Mouse (Mus musculus): ENCODE data around the gene Cyp4f13. TPM values are rescaled to one million over a fixed set of nuclear protein-coding genes. Genes with fewer than 3 reads are reported as not detected.
A peak's percentile ranks its signal among the peaks of the same experiment; 100 is the strongest.

Gene Cyp4f13
- polyA plus RNA-seq, 1 experiment from 2014 or later: 10.1 TPM

DNA sequence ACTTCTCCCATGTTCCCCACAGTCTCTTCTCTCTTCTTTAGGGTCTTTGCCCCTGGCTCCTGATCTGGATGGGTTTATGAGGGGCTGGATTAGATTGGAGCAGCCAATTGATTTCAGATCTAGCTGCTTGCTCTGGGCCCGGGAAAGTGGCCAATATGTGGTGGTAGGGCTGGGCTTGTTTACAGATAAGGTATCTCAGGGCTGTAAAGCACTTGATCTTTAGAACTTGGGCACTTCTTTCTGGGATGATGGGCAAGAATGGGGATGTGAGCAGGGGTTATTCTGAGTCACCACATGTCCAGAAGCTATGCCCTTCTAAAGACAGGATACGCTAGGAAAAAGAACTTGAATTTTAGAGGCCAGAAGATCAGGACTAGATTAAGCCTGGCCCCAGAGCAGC, 28.1 kb downstream of the Cyp4f13 start:
- Histone ChIP-seq H3K4me2 (replicated peaks) (no peak overlapping the region), H3K27me3 (ENCODE audit: control insufficient read depth, insufficient read depth, low read length) (no peaks in the 10 kb centered on the region), H3K4me3 (replicated peaks; ENCODE audit: low read length) (no peak overlapping the region), H3K36me3 (replicated peaks; ENCODE audit: control insufficient read depth, insufficient read depth) (no peaks in the 10 kb centered on the region), H3K4me1 (replicated peaks; ENCODE audit: control insufficient read depth, insufficient read depth, low read length) (no peaks in the 10 kb centered on the region), H3K27ac (no peak overlapping the region), H3K9me3 (ENCODE audit: control insufficient read depth, low read length) (peaks cover 14% of the 10 kb centered on the region; the same call in 1 of the 2 replicates), H3K9ac (no peak overlapping the region)
- ATAC-seq (ENCODE audit: low FRiP score) (no peak), DNase-seq (ENCODE audit: low spot score) (no peak)
- 86% methylated on average over 2 of the region's 2 CpGs for WGBS

DNA sequence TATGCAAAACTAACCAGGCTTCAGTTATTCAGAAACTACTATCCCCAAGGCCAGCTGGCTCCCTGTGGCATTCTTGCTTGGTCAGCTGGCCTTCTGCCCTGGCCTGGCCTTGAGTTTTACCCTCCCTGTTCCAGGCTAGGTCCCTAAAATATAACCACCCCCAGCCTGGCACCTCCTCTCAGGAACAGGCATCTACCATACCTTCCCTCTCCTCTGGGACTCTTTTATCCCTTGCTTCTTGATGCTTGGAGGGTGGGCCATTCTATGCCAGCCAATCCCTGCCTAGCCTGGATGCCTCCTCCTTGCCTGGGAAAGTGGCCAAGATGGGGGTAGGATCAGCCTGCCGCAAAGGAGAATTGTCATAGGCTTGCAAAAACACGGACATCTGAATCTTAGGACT, 30.1 kb downstream of the Cyp4f13 start, which contains the start of gene Cyp4f14:
Gene Cyp4f14 (minus strand): TSS at position 212 of the 400 bp plus-strand sequence.
- 59% methylated on average over 2 of the region's 2 CpGs for WGBS
- no peak for ATAC-seq (ENCODE audit: low FRiP score)

DNA sequence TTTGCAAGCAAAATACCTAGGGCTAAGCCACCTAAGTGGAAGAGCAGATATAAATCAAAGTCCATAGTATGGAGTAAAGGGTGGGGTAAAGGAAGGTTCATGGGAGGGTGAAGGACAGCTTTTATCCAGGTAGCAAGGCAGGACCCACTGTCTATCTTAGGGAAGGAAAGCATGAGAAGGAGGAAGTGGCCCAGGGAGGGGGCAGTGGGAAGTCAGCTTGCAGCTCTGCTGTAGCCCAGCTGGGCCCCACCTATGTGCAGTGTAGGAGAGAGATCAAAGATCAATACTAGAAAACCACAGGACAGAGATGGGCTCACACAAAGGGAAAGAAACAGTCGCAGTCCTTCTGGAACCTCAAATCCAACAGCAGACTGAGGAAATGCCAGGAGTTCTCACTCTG, 31.1 kb downstream of the Cyp4f13 start:
- H3K4me3 ChIP-seq (replicated peaks; ENCODE audit: low read length): no peak overlapping the region
- WGBS: 76% methylated on average over 1 of the region's 1 CpGs
- no peak overlapping the region for H3K27ac ChIP-seq
- peaks cover 8% of the 10 kb centered on the region; the same call in 1 of the 2 replicates for H3K9me3 ChIP-seq (ENCODE audit: control insufficient read depth, low read length)
- H3K27me3 ChIP-seq (ENCODE audit: control insufficient read depth, insufficient read depth, low read length): no peaks in the 10 kb centered on the region
- DNase-seq (ENCODE audit: low spot score) (no peak), ATAC-seq (ENCODE audit: low FRiP score) (no peak)
- no peaks in the 10 kb centered on the region for H3K36me3 ChIP-seq (replicated peaks; ENCODE audit: control insufficient read depth, insufficient read depth)
- H3K4me1 ChIP-seq (replicated peaks; ENCODE audit: control insufficient read depth, insufficient read depth, low read length): no peaks in the 10 kb centered on the region
- H3K4me2 ChIP-seq (replicated peaks): no peak overlapping the region
- H3K9ac ChIP-seq: no peak overlapping the region

More for the DNA sequence above, 30.1 kb downstream of the Cyp4f13 start, which contains the start of gene Cyp4f14:
- no peak within 1 kb of the TSS for H3K4me2 ChIP-seq (replicated peaks)
- no peak within 1 kb of the TSS for H3K9ac ChIP-seq
- H3K9me3 ChIP-seq (ENCODE audit: control insufficient read depth, low read length): peaks cover 14% of the 10 kb centered on the region; the same call in 1 of the 2 replicates
- no peak within 1 kb of the TSS for H3K4me3 ChIP-seq (replicated peaks; ENCODE audit: low read length)
- no peaks in the 10 kb centered on the region for H3K27me3 ChIP-seq (ENCODE audit: control insufficient read depth, insufficient read depth, low read length)
- no peak within 1 kb of the TSS for H3K27ac ChIP-seq
- H3K4me1 ChIP-seq (replicated peaks; ENCODE audit: control insufficient read depth, insufficient read depth, low read length): no peaks in the 10 kb centered on the region
- no peaks in the 10 kb centered on the region for H3K36me3 ChIP-seq (replicated peaks; ENCODE audit: control insufficient read depth, insufficient read depth)
- DNase-seq (ENCODE audit: low spot score): no peak

DNA sequence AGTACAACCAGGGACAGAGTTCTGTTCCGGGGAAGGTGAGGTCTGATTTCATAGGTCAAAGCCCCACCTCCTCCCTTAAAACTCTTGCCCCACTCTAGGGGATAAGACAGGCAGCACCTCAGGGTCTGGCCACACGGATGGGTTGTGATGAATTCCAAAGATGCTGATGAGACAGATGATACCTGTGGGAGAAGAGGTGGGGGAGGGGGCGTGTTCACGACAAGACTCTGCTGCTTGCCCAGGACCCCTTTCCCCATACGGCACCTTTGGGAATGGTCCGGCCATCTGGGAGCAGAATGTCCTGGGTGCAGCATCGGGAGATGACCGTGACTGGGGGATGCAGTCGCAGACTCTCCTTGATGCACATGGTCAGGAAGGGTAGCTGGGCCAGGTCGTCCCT, 41.0 kb downstream of the Cyp4f13 start:
- H3K9ac ChIP-seq: no peak overlapping the region
- H3K36me3 ChIP-seq (replicated peaks; ENCODE audit: control insufficient read depth, insufficient read depth): no peaks in the 10 kb centered on the region
- DNase-seq (ENCODE audit: low spot score) (no peak), ATAC-seq (ENCODE audit: low FRiP score) (no peak)
- H3K27ac ChIP-seq: no peak overlapping the region
- no peaks in the 10 kb centered on the region for H3K9me3 ChIP-seq (ENCODE audit: control insufficient read depth, low read length)
- WGBS: 83% methylated on average over 10 of the region's 10 CpGs
- H3K27me3 ChIP-seq (ENCODE audit: control insufficient read depth, insufficient read depth, low read length): peaks cover 3% of the 10 kb centered on the region; the same call in 1 of the 2 replicates
- H3K4me3 ChIP-seq (replicated peaks; ENCODE audit: low read length): no peak overlapping the region
- no peaks in the 10 kb centered on the region for H3K4me1 ChIP-seq (replicated peaks; ENCODE audit: control insufficient read depth, insufficient read depth, low read length)
- no peak overlapping the region for H3K4me2 ChIP-seq (replicated peaks)

DNA sequence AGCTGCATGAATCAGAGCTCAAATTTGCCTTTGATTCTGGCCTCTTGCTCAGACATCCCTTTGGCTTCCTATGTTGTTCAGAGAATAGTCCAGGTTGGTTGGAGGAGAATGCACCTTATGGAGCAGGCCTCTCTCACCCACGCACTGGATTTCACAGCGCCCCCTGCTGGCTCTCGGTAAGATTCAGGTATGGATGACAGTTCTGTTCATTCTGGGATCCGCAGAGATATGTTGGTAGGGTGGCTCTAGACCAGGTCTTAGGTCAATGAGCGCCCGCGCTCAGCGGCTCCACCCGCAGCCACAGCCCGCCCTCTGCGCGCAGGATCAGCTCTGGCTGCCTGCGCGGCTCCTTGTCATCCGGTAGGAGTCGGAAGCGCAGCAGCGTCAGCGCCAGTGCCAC, 42.0 kb downstream of the Cyp4f13 start:
- WGBS: 14% methylated on average over 19 of the region's 19 CpGs
- ATAC-seq (ENCODE audit: low FRiP score): 0 out of 2 replicates have a peak, but pooled peaks have one; percentile 48
- peaks cover 3% of the 10 kb centered on the region; the same call in 1 of the 2 replicates for H3K27me3 ChIP-seq (ENCODE audit: control insufficient read depth, insufficient read depth, low read length)

DNA sequence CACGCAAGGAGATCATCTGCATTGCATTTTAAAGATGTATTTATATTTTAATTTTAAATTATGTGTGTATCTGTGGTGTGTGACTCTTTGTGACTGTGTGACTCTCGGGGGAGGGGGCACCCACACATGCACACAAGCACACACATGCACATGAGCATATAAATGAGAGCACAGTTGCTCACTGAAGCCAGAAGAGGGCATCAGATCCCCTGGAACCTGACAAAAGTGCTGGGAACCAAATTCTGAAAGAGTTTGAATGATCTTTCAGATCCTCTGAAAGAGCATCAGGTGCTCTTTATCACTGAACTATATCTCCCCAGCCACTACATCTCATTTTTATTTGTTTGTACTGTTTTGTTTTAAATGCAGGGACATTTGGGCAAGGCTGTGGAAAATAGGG, 42.8 kb downstream of the Cyp4f13 start:
- WGBS: 75% methylated on average over 2 of the region's 2 CpGs
- H3K4me1 ChIP-seq (replicated peaks; ENCODE audit: control insufficient read depth, insufficient read depth, low read length): no peaks in the 10 kb centered on the region
- H3K36me3 ChIP-seq (replicated peaks; ENCODE audit: control insufficient read depth, insufficient read depth): no peaks in the 10 kb centered on the region
- no peak for ATAC-seq (ENCODE audit: low FRiP score)
- no peak overlapping the region for H3K9ac ChIP-seq
- H3K4me3 ChIP-seq (replicated peaks; ENCODE audit: low read length): no peak overlapping the region
- H3K27me3 ChIP-seq (ENCODE audit: control insufficient read depth, insufficient read depth, low read length): peaks cover 3% of the 10 kb centered on the region; the same call in 1 of the 2 replicates
- H3K9me3 ChIP-seq (ENCODE audit: control insufficient read depth, low read length): no peaks in the 10 kb centered on the region
- H3K4me2 ChIP-seq (replicated peaks): no peak overlapping the region
- peak; percentile 29 for DNase-seq (ENCODE audit: low spot score)
- H3K27ac ChIP-seq: no peak overlapping the region

More for the DNA sequence above, 42.0 kb downstream of the Cyp4f13 start:
- no peaks in the 10 kb centered on the region for H3K36me3 ChIP-seq (replicated peaks; ENCODE audit: control insufficient read depth, insufficient read depth)
- peak; percentile 72 for DNase-seq (ENCODE audit: low spot score)
- peak overlapping the region; percentile 19 for H3K4me3 ChIP-seq (replicated peaks; ENCODE audit: low read length)
- no peaks in the 10 kb centered on the region for H3K4me1 ChIP-seq (replicated peaks; ENCODE audit: control insufficient read depth, insufficient read depth, low read length)
- no peaks in the 10 kb centered on the region for H3K9me3 ChIP-seq (ENCODE audit: control insufficient read depth, low read length)
- H3K27ac ChIP-seq: no peak overlapping the region
- peak overlapping the region; percentile 44; the same call in 1 of the 2 replicates for H3K9ac ChIP-seq
- H3K4me2 ChIP-seq (replicated peaks): peak overlapping the region; percentile 48

DNA sequence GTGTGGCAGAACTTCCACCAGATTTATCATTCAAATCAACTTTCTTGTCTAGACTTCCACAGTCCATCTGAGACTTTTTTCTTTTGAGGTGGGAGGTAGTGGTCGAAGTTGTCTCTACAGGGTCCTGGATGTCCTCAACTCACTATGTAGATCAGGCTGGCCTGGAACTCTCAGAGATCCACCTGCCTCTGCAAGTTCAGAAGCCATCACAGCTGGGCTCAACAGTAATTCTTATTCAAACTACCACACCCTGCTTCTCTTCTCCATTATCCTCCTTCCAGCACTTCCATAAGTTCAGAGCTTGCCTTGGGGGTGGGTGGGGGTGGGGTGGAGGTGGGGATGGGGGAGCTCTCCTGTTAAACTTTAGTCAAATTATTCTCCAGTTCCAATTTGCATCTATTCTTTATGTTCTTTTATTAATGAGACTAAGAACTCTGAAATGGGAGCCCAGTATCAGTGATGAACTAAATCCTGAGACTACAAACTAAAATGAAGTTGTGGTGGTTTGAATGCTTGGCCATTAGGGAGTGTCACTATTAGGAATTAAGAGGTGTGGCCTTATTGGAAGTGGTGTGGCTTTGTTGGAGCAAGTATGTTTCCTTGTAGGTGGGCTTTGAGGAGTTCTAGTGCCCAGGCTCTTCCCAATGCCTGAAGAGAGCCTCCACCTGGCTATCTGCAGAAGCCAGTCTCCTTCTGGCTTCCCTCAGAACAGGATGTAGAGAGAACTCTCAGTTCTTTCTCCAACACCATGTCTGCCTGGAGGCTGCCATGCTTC, 45.3 kb downstream of the Cyp4f13 start:
- no peak overlapping the region for H3K9ac ChIP-seq
- no peak for ATAC-seq (ENCODE audit: low FRiP score)
- DNase-seq (ENCODE audit: low spot score): no peak
- no peaks in the 10 kb centered on the region for H3K9me3 ChIP-seq (ENCODE audit: control insufficient read depth, low read length)
- no peak overlapping the region for H3K4me3 ChIP-seq (replicated peaks; ENCODE audit: low read length)
- no peak overlapping the region for H3K4me2 ChIP-seq (replicated peaks)
- no peaks in the 10 kb centered on the region for H3K4me1 ChIP-seq (replicated peaks; ENCODE audit: control insufficient read depth, insufficient read depth, low read length)
- H3K27me3 ChIP-seq (ENCODE audit: control insufficient read depth, insufficient read depth, low read length): peaks cover under 1% of the 10 kb centered on the region; the same call in 1 of the 2 replicates
- no peaks in the 10 kb centered on the region for H3K36me3 ChIP-seq (replicated peaks; ENCODE audit: control insufficient read depth, insufficient read depth)
- no peak overlapping the region for H3K27ac ChIP-seq
- WGBS: 73% methylated on average over 1 of the region's 1 CpGs

DNA sequence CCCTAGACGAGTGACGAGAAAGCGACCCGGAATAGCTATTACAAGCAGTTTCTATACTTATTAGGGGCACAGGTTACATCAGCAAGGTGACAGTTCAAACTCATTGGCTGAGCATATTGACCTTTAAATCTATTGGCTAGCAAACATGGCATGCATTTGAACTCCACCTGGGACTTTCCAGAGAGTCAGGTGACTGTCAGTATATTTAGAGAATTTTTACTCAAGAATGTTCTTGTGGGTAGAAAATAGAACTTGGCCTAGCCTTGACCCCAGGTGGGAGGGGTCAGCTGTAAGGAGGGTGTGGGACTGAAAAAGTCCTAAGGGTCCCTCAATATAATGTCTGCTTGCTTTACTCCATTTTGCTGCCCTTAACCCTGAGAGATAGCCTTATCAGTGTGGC, 51.8 kb downstream of the Cyp4f13 start:
- Histone ChIP-seq H3K4me3 (replicated peaks; ENCODE audit: low read length) (no peak overlapping the region), H3K36me3 (replicated peaks; ENCODE audit: control insufficient read depth, insufficient read depth) (no peaks in the 10 kb centered on the region), H3K9ac (no peak overlapping the region), H3K9me3 (ENCODE audit: control insufficient read depth, low read length) (no peaks in the 10 kb centered on the region), H3K4me1 (replicated peaks; ENCODE audit: control insufficient read depth, insufficient read depth, low read length) (peaks cover 5% of the 10 kb centered on the region; the same call in 1 of the 2 replicates), H3K4me2 (replicated peaks) (no peak overlapping the region), H3K27ac (no peak overlapping the region), H3K27me3 (ENCODE audit: control insufficient read depth, insufficient read depth, low read length) (no peaks in the 10 kb centered on the region)
- ATAC-seq (ENCODE audit: low FRiP score): no peak
- 94% methylated on average over 4 of the region's 4 CpGs for WGBS
- no peak for DNase-seq (ENCODE audit: low spot score)

DNA sequence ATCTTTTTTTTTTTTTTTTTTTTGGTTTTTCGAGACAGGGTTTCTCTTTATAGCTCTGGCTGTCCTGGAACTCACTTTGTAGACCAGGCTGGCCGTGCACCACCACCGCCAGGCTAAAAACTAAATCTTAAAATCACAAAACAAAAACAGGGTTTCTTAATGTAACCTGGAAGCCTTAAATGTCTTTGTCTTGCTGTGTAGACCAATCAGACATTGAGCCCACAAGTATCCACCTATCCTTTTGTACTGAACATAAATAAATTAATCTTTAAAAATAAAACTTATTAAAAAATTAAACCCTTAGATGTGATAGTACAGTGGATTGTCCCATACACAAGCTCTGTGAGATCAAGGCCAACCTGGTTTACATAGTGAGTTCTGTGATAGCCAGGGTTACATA, 53.3 kb downstream of the Cyp4f13 start:
- no peak for ATAC-seq (ENCODE audit: low FRiP score)
- no peak overlapping the region for H3K4me2 ChIP-seq (replicated peaks)

More for the DNA sequence above, 53.3 kb downstream of the Cyp4f13 start:
- H3K9ac ChIP-seq: no peak overlapping the region
- H3K36me3 ChIP-seq (replicated peaks; ENCODE audit: control insufficient read depth, insufficient read depth): no peaks in the 10 kb centered on the region
- no peaks in the 10 kb centered on the region for H3K27me3 ChIP-seq (ENCODE audit: control insufficient read depth, insufficient read depth, low read length)
- peaks cover 11% of the 10 kb centered on the region; the same call in 1 of the 2 replicates for H3K4me1 ChIP-seq (replicated peaks; ENCODE audit: control insufficient read depth, insufficient read depth, low read length)
- no peak for DNase-seq (ENCODE audit: low spot score)
- H3K27ac ChIP-seq: no peak overlapping the region
- H3K4me3 ChIP-seq (replicated peaks; ENCODE audit: low read length): no peak overlapping the region
- 85% methylated on average over 3 of the region's 3 CpGs for WGBS
- H3K9me3 ChIP-seq (ENCODE audit: control insufficient read depth, low read length): no peaks in the 10 kb centered on the region

Data from hindbrain, embryonic 14.5 days (tissue).